Mouse (Mus musculus) MEL (cell line): ENCODE data around the gene Gpr3. TPM values are rescaled to one million over a fixed set of nuclear protein-coding genes. Genes with fewer than 3 reads are reported as not detected.

Source experiments
- DNase-seq: peaks from one replicate; pipeline ENCODE4 v3.0.0; 2011; ENCODE audit warnings: low read depth, low spot score
- H3K27ac ChIP-seq: 2 replicates; pipeline ENCODE4 v1.5.1; 2012; ENCODE audit warnings: low read depth, mild to moderate bottlenecking, control low read depth, low read length, moderate library complexity; ENCODE audit not compliant: control insufficient read depth
- H3K27me3 ChIP-seq, 2 experiments: fragments of 150-350 bp in 1 of 2; sonication (generic) in 1 of 2; 2 replicates each; pipeline ENCODE4 v1.6.1; 2012; ENCODE audit warnings: low read length in 2 of 2, mild to moderate bottlenecking in 2 of 2, improper control_type of control experiment in 1 of 2, moderate library complexity in 1 of 2; ENCODE audit not compliant: insufficient read depth in 2 of 2, control insufficient read depth in 1 of 2
- H3K36me3 ChIP-seq, 2 experiments: 2 replicates each; pipeline ENCODE4 v1.6.1; 2012 to 2014; ENCODE audit warnings: low read length in 2 of 2, improper control_type of control experiment in 1 of 2, inconsistent platforms in 1 of 2, mild to moderate bottlenecking in 1 of 2; ENCODE audit not compliant: insufficient read depth in 2 of 2, control insufficient read depth in 1 of 2
- H3K4me1 ChIP-seq, 2 experiments: fragments of 150-350 bp in 1 of 2; sonication (generic) in 1 of 2; 2 replicates each; pipeline ENCODE4 v1.6.1; 2012; ENCODE audit warnings: low read length in 2 of 2, improper control_type of control experiment in 1 of 2, mild to moderate bottlenecking in 1 of 2; ENCODE audit not compliant: insufficient read depth in 2 of 2, control insufficient read depth in 1 of 2
- H3K4me3 ChIP-seq, 2 experiments: fragments of 150-350 bp in 1 of 2; sonication (generic) in 1 of 2; 2 replicates each; pipeline ENCODE4 v1.5.1; 2012; ENCODE audit warnings: low read depth in 2 of 2, low read length in 2 of 2, mild to moderate bottlenecking in 2 of 2, moderate library complexity in 2 of 2, control low read depth in 1 of 2, improper control_type of control experiment in 1 of 2; ENCODE audit not compliant: control insufficient read depth in 1 of 2, insufficient read depth in 1 of 2
- H3K79me2 ChIP-seq: 2 replicates; pipeline ENCODE4 v1.6.1; 2012; ENCODE audit warnings: mild to moderate bottlenecking, low read length, moderate library complexity; ENCODE audit not compliant: control insufficient read depth, poor library complexity, insufficient read depth
- H3K9ac ChIP-seq: 2 replicates; pipeline ENCODE4 v1.6.1; 2012; ENCODE audit warnings: low read depth, mild to moderate bottlenecking, control low read depth, low read length, moderate library complexity; ENCODE audit not compliant: control insufficient read depth, poor library complexity, severe bottlenecking
- H3K9me3 ChIP-seq: fragments of 150-350 bp; sonication (generic); replicated peaks from 2 replicates; pipeline ENCODE4 v1.6.1; 2012; ENCODE audit warnings: mild to moderate bottlenecking, low read length, improper control_type of control experiment, moderate library complexity; ENCODE audit not compliant: insufficient read depth
- CHD2 ChIP-seq: IDR thresholded peaks from 2 replicates; pipeline ENCODE4 v1.6.1; 2011; ENCODE audit warnings: low read length, improper control_type of control experiment
- CTCF ChIP-seq, 3 experiments: IDR thresholded peaks in 2 of 3; conservative IDR thresholded peaks in 1 of 3; 2 replicates each; pipeline ENCODE4 v1.5.1; 2011 to 2012; ENCODE audit warnings: low read length in 3 of 3, low read depth in 2 of 3, mild to moderate bottlenecking in 2 of 3, improper control_type of control experiment in 1 of 3, inconsistent platforms in 1 of 3, mixed read lengths in 1 of 3, moderate library complexity in 1 of 3; ENCODE audit not compliant: control insufficient read depth in 1 of 3, insufficient read depth in 1 of 3, poor library complexity in 1 of 3, severe bottlenecking in 1 of 3
- E2F4 ChIP-seq: IDR thresholded peaks from 2 replicates; pipeline ENCODE4 v1.6.1; 2011; ENCODE audit warnings: low read depth, low read length, improper control_type of control experiment, borderline replicate concordance
- ELF1 ChIP-seq: IDR thresholded peaks from 2 replicates; pipeline ENCODE4 v1.6.1; 2014; ENCODE audit warnings: low read depth, mild to moderate bottlenecking, inconsistent platforms, low read length, improper control_type of control experiment, moderate library complexity
- ETS1 ChIP-seq: IDR thresholded peaks from 2 replicates; pipeline ENCODE4 v1.6.1; 2012; ENCODE audit warnings: low read depth, mild to moderate bottlenecking, inconsistent platforms, low read length, improper control_type of control experiment, moderate library complexity
- GABPA ChIP-seq: IDR thresholded peaks from 2 replicates; pipeline ENCODE4 v1.6.1; 2012; ENCODE audit warnings: low read depth, mild to moderate bottlenecking, inconsistent platforms, low read length, improper control_type of control experiment, moderate library complexity
- MAX ChIP-seq: IDR thresholded peaks from 2 replicates; pipeline ENCODE4 v1.6.1; 2011; ENCODE audit warnings: low read length, improper control_type of control experiment
- MAZ ChIP-seq: IDR thresholded peaks from 2 replicates; pipeline ENCODE4 v1.6.1; 2012; ENCODE audit warnings: low read depth, mild to moderate bottlenecking, inconsistent platforms, low read length, improper control_type of control experiment
- MEF2A ChIP-seq: IDR thresholded peaks from 2 replicates; pipeline ENCODE4 v1.6.1; 2014; ENCODE audit warnings: low read depth, mild to moderate bottlenecking, inconsistent platforms, low read length, improper control_type of control experiment; ENCODE audit not compliant: poor library complexity, insufficient replicate concordance, severe bottlenecking; ENCODE audit errors: extremely low read depth
- MXI1 ChIP-seq: IDR thresholded peaks from 2 replicates; pipeline ENCODE4 v1.6.1; 2011; ENCODE audit warnings: mild to moderate bottlenecking, low read depth, low read length, improper control_type of control experiment
- MYB ChIP-seq: IDR thresholded peaks from 2 replicates; pipeline ENCODE4 v1.6.1; 2011; ENCODE audit warnings: mild to moderate bottlenecking, low read depth, low read length, improper control_type of control experiment
- NELFE ChIP-seq: IDR thresholded peaks from 2 replicates; pipeline ENCODE4 v1.6.1; 2011; ENCODE audit warnings: low read depth, low read length, improper control_type of control experiment
- POLR2A ChIP-seq, 2 experiments: IDR thresholded peaks; 2 replicates each; pipeline ENCODE4 v1.6.1; 2011 to 2012; ENCODE audit warnings: low read length in 2 of 2, mild to moderate bottlenecking in 2 of 2, control low read depth in 1 of 2, improper control_type of control experiment in 1 of 2, low read depth in 1 of 2, moderate library complexity in 1 of 2; ENCODE audit not compliant: control insufficient read depth in 1 of 2, insufficient read depth in 1 of 2, poor library complexity in 1 of 2
- POLR2AphosphoS2 ChIP-seq: IDR thresholded peaks from 2 replicates; pipeline ENCODE4 v1.6.1; 2011; ENCODE audit warnings: low read length, improper control_type of control experiment
- POLR2AphosphoS5 ChIP-seq: IDR thresholded peaks from 2 replicates; pipeline ENCODE4 v1.6.1; 2012; ENCODE audit warnings: low read depth, borderline replicate concordance, mild to moderate bottlenecking, inconsistent platforms, low read length, moderate library complexity, mixed read lengths
- RCOR1 ChIP-seq: IDR thresholded peaks from 2 replicates; pipeline ENCODE4 v1.6.1; 2012; ENCODE audit warnings: low read depth, mild to moderate bottlenecking, inconsistent platforms, low read length, improper control_type of control experiment
- SIN3A ChIP-seq: IDR thresholded peaks from 2 replicates; pipeline ENCODE4 v1.6.1; 2012; ENCODE audit warnings: low read length, improper control_type of control experiment, inconsistent platforms
- TAL1 ChIP-seq: IDR thresholded peaks from 2 replicates; pipeline ENCODE4 v1.6.1; 2012; ENCODE audit warnings: mild to moderate bottlenecking, inconsistent platforms, low read length, moderate library complexity, mixed read lengths
- TBP ChIP-seq: IDR thresholded peaks from 2 replicates; pipeline ENCODE4 v1.8.0; 2011; ENCODE audit warnings: low read depth, low read length, improper control_type of control experiment
- TCF12 ChIP-seq: IDR thresholded peaks from 2 replicates; pipeline ENCODE4 v1.6.1; 2014; ENCODE audit warnings: low read depth, mild to moderate bottlenecking, inconsistent platforms, low read length, improper control_type of control experiment, moderate library complexity
- UBTF ChIP-seq: IDR thresholded peaks from 2 replicates; pipeline ENCODE4 v1.6.1; 2012; ENCODE audit warnings: low read depth, mild to moderate bottlenecking, inconsistent platforms, low read length, improper control_type of control experiment, moderate library complexity, borderline replicate concordance; ENCODE audit not compliant: insufficient read depth
- USF2 ChIP-seq, 2 experiments: IDR thresholded peaks; 2 replicates each; pipeline ENCODE4 v1.6.1; 2011 to 2012; ENCODE audit warnings: improper control_type of control experiment in 2 of 2, low read length in 2 of 2, borderline replicate concordance in 1 of 2, inconsistent platforms in 1 of 2, low read depth in 1 of 2, mild to moderate bottlenecking in 1 of 2; ENCODE audit not compliant: insufficient read depth in 1 of 2
- ZKSCAN1 ChIP-seq: IDR thresholded peaks from 2 replicates; pipeline ENCODE4 v1.6.1; 2012; ENCODE audit warnings: low read depth, mild to moderate bottlenecking, inconsistent platforms, low read length, improper control_type of control experiment, moderate library complexity
- ZMIZ1 ChIP-seq: IDR thresholded peaks from 2 replicates; pipeline ENCODE4 v1.6.1; 2012; ENCODE audit warnings: low read depth, mild to moderate bottlenecking, inconsistent platforms, low read length, improper control_type of control experiment, moderate library complexity
- ZNF384 ChIP-seq: IDR thresholded peaks from 2 replicates; pipeline ENCODE4 v1.6.1; 2012; ENCODE audit warnings: low read depth, mild to moderate bottlenecking, inconsistent platforms, low read length, improper control_type of control experiment
- polyA plus RNA-seq, 2 experiments: library from polyadenylated mRNA; stranded (reverse) in 1 of 2; unstranded in 1 of 2; fragments of >175 nt in 1 of 2; fragments of >200 nt in 1 of 2; gene quantifications; 2 replicates each; pipeline versions ENCODE4 v1.2.1 to v1.2.4; 2012; ENCODE audit warnings: low replicate concordance in 2 of 2, low read depth in 1 of 2; ENCODE audit not compliant: insufficient read length in 2 of 2, insufficient read depth in 1 of 2, missing spikeins in 1 of 2
- total RNA-seq: library from RNA; depleted of rRNA; stranded (reverse); fragments of 300-350 nt; gene quantifications from 2 replicates; pipeline ENCODE4 v1.2.3, GENCODE M21; 2012

Gpr3 gene
- total and polyA plus RNA-seq, 3 experiments: 0.08 to 0.35 TPM; not detected in 1

DNA sequence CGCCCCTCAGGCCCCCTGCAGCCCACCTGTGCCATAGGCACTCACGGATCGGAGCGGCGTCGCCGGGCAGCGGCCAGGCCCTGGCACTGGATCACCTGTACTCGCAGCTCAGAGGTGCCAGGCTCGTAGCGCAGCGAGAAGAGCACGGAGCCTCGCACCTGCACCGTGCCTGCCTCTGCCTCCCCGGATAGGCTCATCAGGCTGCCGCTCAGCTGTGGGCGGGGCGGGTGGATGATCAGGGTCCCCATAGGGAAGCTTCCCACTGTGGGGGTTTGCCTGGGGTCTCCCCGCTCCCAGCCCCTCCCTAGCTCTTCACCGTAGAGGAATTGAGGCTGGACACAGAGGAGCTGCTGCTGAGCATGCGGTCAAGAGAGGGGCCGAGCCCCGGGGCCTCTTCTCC, 44.5 kb upstream of the Gpr3 start:
- no peak for TF ChIP-seq GABPA
- TF ChIP-seq MEF2A: no peak
- TF ChIP-seq ZMIZ1: no peak
- Histone ChIP-seq H3K36me3 (no peaks in the 10 kb centered on the region), H3K4me1 (no peaks in the 10 kb centered on the region), H3K9me3 (no peaks in the 10 kb centered on the region), H3K27me3 (no peaks in the 10 kb centered on the region), H3K27ac (no peak overlapping the region), H3K4me3 (no peak overlapping the region), H3K79me2 (no peaks in the 10 kb centered on the region), H3K9ac (no peak overlapping the region)
- no peak for DNase-seq

DNA sequence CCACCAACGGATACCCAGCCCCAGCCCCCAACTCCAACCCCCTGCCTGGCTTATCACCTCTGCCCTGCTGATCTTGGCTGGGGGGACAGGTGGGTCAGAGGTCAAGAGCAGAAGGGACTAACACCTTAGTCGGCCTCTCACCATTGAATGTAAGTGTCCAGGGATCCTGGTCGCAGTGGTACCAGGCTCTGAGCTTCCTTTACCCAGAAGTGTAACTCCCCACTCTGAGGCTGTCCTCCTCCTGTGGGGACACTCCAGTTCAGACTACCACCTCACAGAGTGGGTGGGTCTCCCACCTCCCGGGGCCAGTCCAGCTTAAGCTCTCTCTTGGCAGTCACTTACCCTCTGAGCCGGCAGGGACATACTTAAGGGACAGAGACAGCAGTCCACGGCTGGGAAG, 43.1 kb upstream of the Gpr3 start:
- Histone ChIP-seq H3K9me3 (no peaks in the 10 kb centered on the region), H3K79me2 (no peaks in the 10 kb centered on the region), H3K27me3 (no peaks in the 10 kb centered on the region), H3K4me3 (no peak overlapping the region), H3K36me3 (no peaks in the 10 kb centered on the region), H3K4me1 (peaks cover 1 to 2% of the 10 kb centered on the region in 2 experiments; a peak in 2 of 4 replicates), H3K27ac (no peak overlapping the region), H3K9ac (no peak overlapping the region)
- DNase-seq: no peak
- TF ChIP-seq SIN3A: no peak
- TF ChIP-seq POLR2AphosphoS5: no peak
- no peak for TF ChIP-seq MXI1
- TF ChIP-seq CTCF (IDR thresholded peaks at IDR 0.05 in 2 of 3, conservative IDR thresholded peaks at IDR 0.05 in 1 of 3; ENCODE audit: control insufficient read depth in 1 of 3, insufficient read depth in 1 of 3, low read depth in 2 of 3, low read length in 3 of 3, poor library complexity in 1 of 3, severe bottlenecking in 1 of 3): no peak
- no peak for TF ChIP-seq ZMIZ1
- no peak for TF ChIP-seq ZKSCAN1
- TF ChIP-seq ZNF384: no peak
- TF ChIP-seq MEF2A: no peak
- no peak for TF ChIP-seq ETS1
- TF ChIP-seq TAL1: no peak
- TF ChIP-seq CHD2: no peak
- no peak for TF ChIP-seq TCF12
- no peak for TF ChIP-seq POLR2A (IDR thresholded peaks at IDR 0.05; ENCODE audit: control insufficient read depth in 1 of 2, insufficient read depth in 1 of 2, low read depth in 1 of 2, low read length in 2 of 2, poor library complexity in 1 of 2)
- no peak for TF ChIP-seq ELF1
- no peak for TF ChIP-seq E2F4

DNA sequence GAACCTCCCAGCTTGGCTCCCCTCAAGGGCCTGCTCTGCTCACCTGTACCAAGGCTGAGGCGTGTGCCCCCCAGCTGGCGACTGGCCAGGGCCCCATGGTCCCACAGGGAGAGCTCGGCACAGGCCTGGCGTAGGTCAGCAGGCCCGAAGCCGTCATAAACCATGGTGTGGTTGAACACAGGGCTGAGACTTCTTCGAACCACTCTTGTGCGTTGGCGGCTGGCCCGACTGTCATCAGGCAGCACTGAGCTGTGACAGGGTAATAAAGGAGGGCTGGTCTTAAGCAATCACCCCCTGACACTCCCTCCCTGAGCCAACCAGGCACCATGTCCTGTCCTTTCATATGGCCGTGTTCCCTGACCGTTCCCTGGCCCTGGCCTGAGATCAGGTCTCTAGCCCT, 41.1 kb upstream of the Gpr3 start:
- no peak for TF ChIP-seq ZMIZ1
- TF ChIP-seq RCOR1: no peak
- no peak for TF ChIP-seq CTCF (IDR thresholded peaks at IDR 0.05 in 2 of 3, conservative IDR thresholded peaks at IDR 0.05 in 1 of 3; ENCODE audit: control insufficient read depth in 1 of 3, insufficient read depth in 1 of 3, low read depth in 2 of 3, low read length in 3 of 3, poor library complexity in 1 of 3, severe bottlenecking in 1 of 3)
- no peak for TF ChIP-seq POLR2AphosphoS5
- no peak for TF ChIP-seq MYB
- TF ChIP-seq ZNF384: no peak
- no peak for TF ChIP-seq POLR2AphosphoS2
- TF ChIP-seq ETS1: no peak
- no peak for TF ChIP-seq NELFE
- no peak for TF ChIP-seq MAZ
- TF ChIP-seq UBTF: no peak
- no peak for TF ChIP-seq MAX
- TF ChIP-seq CHD2: no peak
- no peak for TF ChIP-seq MXI1
- TF ChIP-seq USF2 (IDR thresholded peaks at IDR 0.05; ENCODE audit: borderline replicate concordance in 1 of 2, insufficient read depth in 1 of 2, low read depth in 1 of 2, low read length in 2 of 2): no peak
- no peak for TF ChIP-seq TCF12
- TF ChIP-seq TBP: no peak
- no peaks in the 10 kb centered on the region for H3K79me2 ChIP-seq
- H3K9me3 ChIP-seq: no peaks in the 10 kb centered on the region
- no peak overlapping the region for H3K9ac ChIP-seq
- no peaks in the 10 kb centered on the region for H3K27me3 ChIP-seq
- DNase-seq: no peak
- no peak overlapping the region for H3K27ac ChIP-seq
- peaks cover 0 to 7% of the 10 kb centered on the region in 2 experiments; a peak in 2 of 4 replicates for H3K36me3 ChIP-seq
- H3K4me3 ChIP-seq: no peak overlapping the region
- peaks cover 2 to 17% of the 10 kb centered on the region in 2 experiments for H3K4me1 ChIP-seq
